Comparison of ENCODE assay signal across 9 mouse cellular contexts in the genomic region with DNA sequence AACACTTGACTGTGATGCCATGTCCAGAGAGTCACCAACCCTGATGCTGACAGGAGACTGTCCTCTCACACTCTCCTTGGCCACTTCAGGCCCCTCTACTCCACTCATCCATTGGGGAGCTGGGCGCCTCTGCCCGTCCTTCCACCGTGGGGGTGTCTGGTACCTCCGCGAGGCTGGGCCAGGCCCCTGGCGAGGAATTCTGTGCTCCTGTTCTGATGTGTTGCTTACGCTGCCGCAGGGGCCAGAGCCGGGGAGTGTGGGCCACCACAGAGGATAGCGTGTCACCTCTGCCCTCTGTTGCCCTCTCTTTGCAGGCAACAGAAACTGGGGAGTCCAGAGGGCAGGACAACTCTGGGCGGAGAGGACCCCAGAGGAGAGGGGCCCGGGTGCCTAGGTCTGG. TPM values are rescaled to one million over a fixed set of nuclear protein-coding genes. Genes with fewer than 3 reads are reported as not detected.
DNase-seq lines count a peak whose midpoint lies in the region; ATAC-seq and TF ChIP-seq lines count a peak whose summit lies in the region.
"Had no signal": no experiment of that assay in that cellular context is flagged by ENCODE, and none has a peak within 500 bp of the region (broad histone marks: within the 10 kb centered on the region; RNA-seq: fewer than 3 reads in every experiment).

No protein-coding gene starts in this region.

- WGBS in kidney, embryonic 14.5 days: 46% methylated on average over 12 of the region's 12 CpGs
- WGBS in forebrain, embryonic 11.5 days: 40% methylated on average over 12 of the region's 12 CpGs
- 36% methylated on average over 12 of the region's 12 CpGs for WGBS in intestine, postnatal 0 days
- 43% methylated on average over 12 of the region's 12 CpGs for WGBS in midbrain, postnatal 0 days

- H3K27ac ChIP-seq in kidney, embryonic 14.5 days (ENCODE audit: low read depth, low read length): no peak overlapping the region
- H3K27ac ChIP-seq in forebrain, embryonic 11.5 days (ENCODE audit: low read depth, low read length): no peak overlapping the region
- H3K27ac ChIP-seq in intestine, postnatal 0 days (ENCODE audit: low read depth, low read length): no peak overlapping the region
- no peak overlapping the region for H3K27ac ChIP-seq in midbrain, postnatal 0 days (ENCODE audit: low read depth, low read length)

- 0 out of 2 replicates have a peak, but pooled peaks cover 3% of the 10 kb centered on the region for H3K27me3 ChIP-seq in kidney, embryonic 14.5 days (ENCODE audit: control insufficient read depth, insufficient read depth, low read length)
- peaks cover 2% of the 10 kb centered on the region; the same call in 1 of the 2 replicates for H3K27me3 ChIP-seq in forebrain, embryonic 11.5 days (ENCODE audit: control insufficient read depth, insufficient read depth, low read length)
- no peaks in the 10 kb centered on the region; the same call in 1 of the 2 replicates for H3K27me3 ChIP-seq in intestine, postnatal 0 days (replicated peaks; ENCODE audit: control insufficient read depth, insufficient read depth, low read length)
- no peaks in the 10 kb centered on the region for H3K27me3 ChIP-seq in midbrain, postnatal 0 days (ENCODE audit: insufficient read depth, low read length)

- TF ChIP-seq CTCF in intestine, postnatal 0 days (IDR thresholded peaks at IDR 0.05; ENCODE audit: low read depth): no peak
- TF ChIP-seq CTCF in midbrain, postnatal 0 days (IDR thresholded peaks at IDR 0.05): no peak

- H3K4me2 ChIP-seq in kidney, embryonic 14.5 days (replicated peaks; ENCODE audit: low read depth, low read length): peak overlapping the region; percentile 76
- H3K4me2 ChIP-seq in forebrain, embryonic 11.5 days (ENCODE audit: low read depth, low read length, severe bottlenecking): peak overlapping the region; percentile 68
- H3K4me2 ChIP-seq in intestine, postnatal 0 days (replicated peaks; ENCODE audit: low read depth): peak overlapping the region; percentile 71
- H3K4me2 ChIP-seq in midbrain, postnatal 0 days (ENCODE audit: low read depth, low read length, poor library complexity, severe bottlenecking): no peak overlapping the region

- H3K4me1 ChIP-seq in kidney, embryonic 14.5 days (ENCODE audit: control insufficient read depth, insufficient read depth, low read length): peaks cover 13% of the 10 kb centered on the region
- peaks cover 5% of the 10 kb centered on the region; the same call in 1 of the 2 replicates for H3K4me1 ChIP-seq in forebrain, embryonic 11.5 days (replicated peaks; ENCODE audit: control insufficient read depth, insufficient read depth, low read length)
- peaks cover 4% of the 10 kb centered on the region; the same call in 1 of the 2 replicates for H3K4me1 ChIP-seq in intestine, postnatal 0 days (replicated peaks; ENCODE audit: control insufficient read depth, insufficient read depth, low read length)
- H3K4me1 ChIP-seq in midbrain, postnatal 0 days (ENCODE audit: insufficient read depth, low read length): no peaks in the 10 kb centered on the region

- ATAC-seq in kidney, embryonic 14.5 days (ENCODE audit: low FRiP score, low TSS enrichment): peak; percentile 13; the same call in 1 of the 2 replicates
- peak; percentile 64 for ATAC-seq in forebrain, embryonic 11.5 days (replicated peaks; ENCODE audit: low FRiP score)
- no peak for ATAC-seq in intestine, postnatal 0 days
- 0 out of 2 replicates have a peak, but pooled peaks have one; percentile 13 for ATAC-seq in midbrain, postnatal 0 days (ENCODE audit: low FRiP score)

- peak overlapping the region; percentile 28; the same call in 1 of the 2 replicates for H3K9ac ChIP-seq in kidney, embryonic 14.5 days (ENCODE audit: low read depth, low read length)
- H3K9ac ChIP-seq in forebrain, embryonic 11.5 days (ENCODE audit: low read length): 0 out of 2 replicates have a peak overlapping the region, but pooled peaks have one; percentile 55
- H3K9ac ChIP-seq in intestine, postnatal 0 days (ENCODE audit: low read depth, low read length): no peak overlapping the region
- H3K9ac ChIP-seq in midbrain, postnatal 0 days (replicated peaks; ENCODE audit: low read length, poor library complexity, severe bottlenecking): no peak overlapping the region

- H3K9me3 ChIP-seq in kidney, embryonic 14.5 days (ENCODE audit: control insufficient read depth, low read length): no peaks in the 10 kb centered on the region
- no peaks in the 10 kb centered on the region for H3K9me3 ChIP-seq in forebrain, embryonic 11.5 days (ENCODE audit: control insufficient read depth, low read length)
- H3K9me3 ChIP-seq in intestine, postnatal 0 days (ENCODE audit: control insufficient read depth): no peaks in the 10 kb centered on the region
- no peaks in the 10 kb centered on the region for H3K9me3 ChIP-seq in midbrain, postnatal 0 days (ENCODE audit: low read length)

- no peaks in the 10 kb centered on the region for H3K36me3 ChIP-seq in kidney, embryonic 14.5 days (ENCODE audit: control insufficient read depth, insufficient read depth, low read length)
- no peaks in the 10 kb centered on the region for H3K36me3 ChIP-seq in forebrain, embryonic 11.5 days (ENCODE audit: control insufficient read depth, insufficient read depth, low read length)
- H3K36me3 ChIP-seq in intestine, postnatal 0 days (ENCODE audit: control insufficient read depth, insufficient read depth): no peaks in the 10 kb centered on the region
- H3K36me3 ChIP-seq in midbrain, postnatal 0 days (ENCODE audit: insufficient read depth, low read length): peaks cover 69% of the 10 kb centered on the region

- no peak for DNase-seq in kidney, postnatal 36 days
- no peak for DNase-seq in forebrain, embryonic 11.5 days (ENCODE audit: low spot score)
- DNase-seq in midbrain, postnatal 0 days (ENCODE audit: low spot score): no peak
- no peak for DNase-seq in spleen, postnatal 36 days (ENCODE audit: low spot score in 2 of 2)
- DNase-seq in adrenal gland, postnatal 4 days (ENCODE audit: low spot score in 2 of 2): no peak
- no peak for DNase-seq in spleen, adult 18-20 months

- peak overlapping the region; percentile 39; the same call in 1 of the 2 replicates for H3K4me3 ChIP-seq in kidney, embryonic 14.5 days (ENCODE audit: low read length)
- no peak overlapping the region for H3K4me3 ChIP-seq in forebrain, embryonic 11.5 days (ENCODE audit: low read depth, low read length)
- peak overlapping the region; percentile 35 for H3K4me3 ChIP-seq in intestine, postnatal 0 days (ENCODE audit: low read depth, low read length)
- no peak overlapping the region for H3K4me3 ChIP-seq in midbrain, postnatal 0 days (ENCODE audit: low read depth, low read length)

RNA-seq across cellular contexts. Expression of a gene that starts 14.5 kb away (rescaled TPM):
- polyA plus RNA-seq in kidney, embryonic 14.5 days (2014; fragmentation: Nextera tagmentation; extraction: Ambion mirVana): 0.41 TPM in 1 of 2 replicates, not detected in the other
- polyA plus RNA-seq in forebrain, embryonic 11.5 days (2014; fragmentation: Nextera tagmentation; extraction: Ambion mirVana): 3.6 and 3.9 TPM in 2 replicates
- polyA plus RNA-seq in intestine, postnatal 0 days (2015; fragmentation: Nextera tagmentation; extraction: Ambion mirVana): 0.12 and 0.27 TPM in 2 replicates
- 0.19 TPM in 1 of 2 replicates, not detected in the other for total RNA-seq in midbrain, postnatal 0 days (2014; rRNA removed)
- polyA plus RNA-seq in midbrain, postnatal 0 days (2015; fragmentation: Nextera tagmentation; extraction: Ambion mirVana): 0.20 TPM in 1 of 2 replicates, not detected in the other
- total RNA-seq in adrenal gland, postnatal 4 days (2021): 10 to 100 TPM in 1 of 2 experiments, 1 to 10 TPM in 1; 2.8 to 12.9 TPM
- total RNA-seq: neutrophil, adult 5-6 weeks had no signal

RNA-seq across cellular contexts. Expression of a gene that starts 18.6 kb away (rescaled TPM):
- 3.0 and 4.2 TPM in 2 replicates for polyA plus RNA-seq in kidney, embryonic 14.5 days (2014; fragmentation: Nextera tagmentation; extraction: Ambion mirVana)
- polyA plus RNA-seq in forebrain, embryonic 11.5 days (2014; fragmentation: Nextera tagmentation; extraction: Ambion mirVana): 18.8 and 19.9 TPM in 2 replicates
- polyA plus RNA-seq in intestine, postnatal 0 days (2015; fragmentation: Nextera tagmentation; extraction: Ambion mirVana): 0.33 and 0.61 TPM in 2 replicates
- total RNA-seq in midbrain, postnatal 0 days (2014; rRNA removed): 206 and 215 TPM in 2 replicates
- 47.3 and 57.8 TPM in 2 replicates for polyA plus RNA-seq in midbrain, postnatal 0 days (2015; fragmentation: Nextera tagmentation; extraction: Ambion mirVana)
- total RNA-seq in adrenal gland, postnatal 4 days (2021): 1 to 10 TPM; 6.4 to 7.6 TPM

RNA-seq across cellular contexts. Expression of a gene that starts 41.6 kb away (rescaled TPM):
- polyA plus RNA-seq in kidney, embryonic 14.5 days (2014; fragmentation: Nextera tagmentation; extraction: Ambion mirVana): 188 and 200 TPM in 2 replicates
- polyA plus RNA-seq in forebrain, embryonic 11.5 days (2014; fragmentation: Nextera tagmentation; extraction: Ambion mirVana): 132 and 133 TPM in 2 replicates
- 79.7 and 87.5 TPM in 2 replicates for polyA plus RNA-seq in intestine, postnatal 0 days (2015; fragmentation: Nextera tagmentation; extraction: Ambion mirVana)
- total RNA-seq in midbrain, postnatal 0 days (2014; rRNA removed): 47.8 and 55.4 TPM in 2 replicates
- polyA plus RNA-seq in midbrain, postnatal 0 days (2015; fragmentation: Nextera tagmentation; extraction: Ambion mirVana): 122 and 128 TPM in 2 replicates
- total RNA-seq in adrenal gland, postnatal 4 days (2021): 10 to 100 TPM; 88.2 to 89.0 TPM

RNA-seq across cellular contexts. Expression of a gene that starts 49.2 kb away (rescaled TPM):
- 0.10 TPM in 1 of 2 replicates, not detected in the other for polyA plus RNA-seq in kidney, embryonic 14.5 days (2014; fragmentation: Nextera tagmentation; extraction: Ambion mirVana)
- 0.28 and 1.0 TPM in 2 replicates for polyA plus RNA-seq in forebrain, embryonic 11.5 days (2014; fragmentation: Nextera tagmentation; extraction: Ambion mirVana)
- polyA plus RNA-seq in intestine, postnatal 0 days (2015; fragmentation: Nextera tagmentation; extraction: Ambion mirVana): 0.22 TPM in 1 of 2 replicates, not detected in the other
- 1.5 and 2.5 TPM in 2 replicates for total RNA-seq in midbrain, postnatal 0 days (2014; rRNA removed)
- 3.8 and 4.0 TPM in 2 replicates for polyA plus RNA-seq in midbrain, postnatal 0 days (2015; fragmentation: Nextera tagmentation; extraction: Ambion mirVana)
- total RNA-seq in adrenal gland, postnatal 4 days (2021): not detected
- total RNA-seq: neutrophil, adult 5-6 weeks had no signal

Comparison
In these comparisons a context has a peak if more than half of its experiments do, and no peak if none do; other contexts are left out.
1. H3K4me3 ChIP-seq: peak in kidney, embryonic 14.5 days (single experiment) and intestine, postnatal 0 days (single experiment); none in forebrain, embryonic 11.5 days (single experiment) and midbrain, postnatal 0 days (single experiment).
2. H3K9ac ChIP-seq: peak in kidney, embryonic 14.5 days (single experiment) and forebrain, embryonic 11.5 days (single experiment); none in intestine, postnatal 0 days (single experiment) and midbrain, postnatal 0 days (single experiment).